Mouse (Mus musculus) limb, embryonic 10.5 days (tissue): ENCODE measurements around the gene Cux2. TPM values are rescaled to one million over a fixed set of nuclear protein-coding genes. Genes with fewer than 3 reads are reported as not detected.

Experiments used
- DNase-seq: peaks from one replicate; pipeline ENCODE4 v3.0.0-alpha.2; 2017; ENCODE audit warnings: low spot score
- H3K27ac ChIP-seq: fragments of 300-500 bp; sonication (generic); 2 replicates; pipeline ENCODE4 v1.5.1; 2016; ENCODE audit warnings: mild to moderate bottlenecking
- H3K27me3 ChIP-seq: fragments of 300-500 bp; sonication (generic); 2 replicates; pipeline ENCODE4 v1.6.1; 2016; ENCODE audit warnings: low read depth, mild to moderate bottlenecking; ENCODE audit not compliant: poor library complexity, severe bottlenecking
- H3K36me3 ChIP-seq: fragments of 300-500 bp; sonication (generic); 2 replicates; pipeline ENCODE4 v1.6.1; 2016; ENCODE audit warnings: mild to moderate bottlenecking, moderate library complexity
- H3K4me1 ChIP-seq: fragments of 300-500 bp; sonication (generic); 2 replicates; pipeline ENCODE4 v1.6.1; 2016
- H3K4me3 ChIP-seq: fragments of 300-500 bp; sonication (generic); 2 replicates; pipeline ENCODE4 v1.5.1; 2016; ENCODE audit warnings: mild to moderate bottlenecking, moderate library complexity
- H3K9me3 ChIP-seq: fragments of 300-500 bp; sonication (generic); replicated peaks from 2 replicates; pipeline ENCODE4 v1.6.1; 2016; ENCODE audit warnings: mild to moderate bottlenecking
- WGBS: fragments of 180-500 bp; shearing (Covaris S2); methylation state at CpG from one replicate; pipeline ENCODE4 v1.1.7; 2016; 5-methylcytosine and 5-hydroxymethylcytosine counted together
- polyA plus RNA-seq: library from polyadenylated mRNA; unstranded; fragments of >200 nt; fragmentation: Nextera tagmentation; extraction: Ambion mirVana; gene quantifications from 2 replicates; pipeline ENCODE4 v1.2.1, GENCODE M21; 2016

The Cux2 gene
- polyA plus RNA-seq, 1 experiment from 2014 or later = 4.4 TPM

DNA sequence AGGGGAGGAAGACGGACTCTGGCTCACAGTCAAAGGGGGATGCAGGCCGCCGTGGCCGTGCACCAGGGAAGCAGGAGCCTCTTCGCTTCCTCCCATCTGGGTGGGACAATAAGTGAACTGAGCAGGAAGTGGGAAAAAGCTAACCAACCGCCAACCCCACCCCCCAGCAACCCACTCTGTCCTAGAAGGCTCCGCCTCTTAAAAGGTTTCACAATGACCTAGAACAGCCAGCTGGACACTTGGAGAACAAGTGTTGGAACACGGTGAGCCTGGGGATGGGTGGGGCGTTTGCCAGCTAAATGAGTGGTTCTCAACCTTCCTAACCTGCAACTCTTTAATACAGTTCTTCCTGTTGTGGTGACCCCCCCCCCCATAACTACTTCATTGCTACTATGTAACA is 23.1 kb downstream of the Cux2 start:
- Histone ChIP-seq H3K4me1 (peaks cover 12% of the 10 kb centered on the region; the same call in 1 of the 2 replicates), H3K4me3 (no peak overlapping the region), H3K9me3 (no peaks in the 10 kb centered on the region), H3K36me3 (no peaks in the 10 kb centered on the region), H3K27ac (no peak overlapping the region), H3K27me3 (no peaks in the 10 kb centered on the region)
- no peak for DNase-seq
- WGBS = 83% methylated on average over 9 of the region's 9 CpGs

DNA sequence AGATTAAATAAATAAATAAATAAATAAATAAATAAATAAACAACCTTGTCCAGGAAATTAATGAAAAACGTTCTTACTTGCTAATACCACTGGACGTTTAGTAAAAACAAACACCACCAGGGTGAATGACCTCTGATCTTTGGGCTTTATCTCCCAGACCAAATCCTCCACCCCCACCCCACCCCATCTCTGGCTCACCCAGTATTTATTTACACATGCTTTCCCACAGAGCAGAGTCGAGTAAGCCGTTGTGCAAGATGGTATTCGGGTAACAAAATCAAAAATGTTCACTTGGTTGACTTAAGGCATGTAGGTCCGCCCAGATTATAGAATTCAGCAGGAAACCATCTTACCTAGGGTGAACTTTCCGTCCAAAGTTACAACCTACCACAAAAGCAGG is 23.6 kb downstream of the Cux2 start:
- Histone ChIP-seq H3K4me1 (peaks cover 7% of the 10 kb centered on the region; the same call in 1 of the 2 replicates), H3K27me3 (no peaks in the 10 kb centered on the region), H3K4me3 (no peak overlapping the region), H3K9me3 (no peaks in the 10 kb centered on the region), H3K27ac (no peak overlapping the region), H3K36me3 (no peaks in the 10 kb centered on the region)
- WGBS = 74% methylated on average over 7 of the region's 7 CpGs
- DNase-seq = no peak

DNA sequence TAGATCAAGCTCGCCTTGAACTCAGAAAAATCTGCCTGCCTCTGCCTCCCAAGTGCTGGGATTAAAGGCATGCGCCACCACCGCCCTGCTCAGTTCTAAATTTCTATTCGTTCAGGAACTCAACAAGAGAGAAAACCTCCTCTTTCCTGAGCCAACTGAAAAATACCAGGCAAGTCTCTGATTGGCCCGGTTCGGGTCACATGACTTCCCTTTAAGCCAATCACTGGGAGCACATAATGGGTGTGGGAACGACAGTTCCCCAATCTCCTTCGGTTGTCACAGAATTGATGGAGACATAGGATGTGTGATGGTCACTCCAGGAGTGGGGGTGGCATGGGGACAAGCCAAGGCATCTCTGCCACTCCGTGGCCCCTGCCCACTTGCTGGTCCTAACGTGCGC is 24.8 kb downstream of the Cux2 start:
- WGBS = 91% methylated on average over 11 of the region's 11 CpGs
- Histone ChIP-seq H3K4me3 (no peak overlapping the region), H3K27ac (no peak overlapping the region), H3K9me3 (no peaks in the 10 kb centered on the region), H3K27me3 (no peaks in the 10 kb centered on the region), H3K36me3 (no peaks in the 10 kb centered on the region), H3K4me1 (no peaks in the 10 kb centered on the region)
- DNase-seq = no peak

DNA sequence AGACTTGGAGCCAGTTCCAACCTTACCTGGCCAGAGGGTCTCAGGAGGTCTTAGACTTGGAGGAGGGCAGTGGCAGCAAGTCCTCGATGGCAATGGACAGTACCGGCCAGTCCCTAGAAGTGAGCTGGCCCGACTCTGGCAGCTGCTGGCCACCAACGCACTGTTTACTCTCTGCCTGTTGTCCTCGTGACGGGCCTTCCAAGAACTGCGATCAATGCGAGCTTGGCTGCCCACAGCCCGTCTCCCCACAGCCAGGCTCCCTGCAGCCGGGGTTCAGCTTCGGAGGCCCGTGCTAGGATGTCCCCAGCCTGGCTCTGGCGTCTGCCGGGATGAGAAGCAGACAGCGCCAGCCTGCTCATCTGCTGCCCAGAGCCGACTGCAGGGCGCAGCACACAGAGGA is 30.6 kb downstream of the Cux2 start:
- Histone ChIP-seq H3K4me3 (no peak overlapping the region), H3K4me1 (peaks cover 35% of the 10 kb centered on the region), H3K9me3 (no peaks in the 10 kb centered on the region), H3K27ac (no peak overlapping the region), H3K36me3 (no peaks in the 10 kb centered on the region), H3K27me3 (no peaks in the 10 kb centered on the region)
- no peak for DNase-seq
- WGBS = 77% methylated on average over 17 of the region's 17 CpGs

DNA sequence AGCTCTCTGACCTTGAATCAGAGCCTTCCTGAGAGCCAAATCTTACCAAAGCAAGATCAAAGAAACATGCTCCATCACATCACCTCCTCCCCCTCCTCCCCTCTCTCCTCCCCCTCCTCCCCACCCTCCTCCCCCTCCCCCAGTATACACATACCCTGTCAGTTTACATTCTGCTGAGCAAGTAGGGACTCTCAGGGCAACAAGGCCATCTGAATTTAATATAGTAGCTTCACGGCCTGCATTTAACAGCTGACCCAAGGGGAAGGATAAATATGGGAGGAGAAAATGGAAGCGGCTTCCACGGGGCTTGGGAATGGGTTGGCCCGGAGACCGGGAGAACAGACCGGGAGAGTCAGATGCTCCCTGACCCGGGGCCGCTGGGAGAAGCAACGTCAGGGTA is 32.1 kb downstream of the Cux2 start:
- no peaks in the 10 kb centered on the region for H3K27me3 ChIP-seq
- 0 out of 2 replicates have a peak overlapping the region, but pooled peaks have one; percentile 42 for H3K27ac ChIP-seq
- H3K4me1 ChIP-seq = peaks cover 42% of the 10 kb centered on the region
- 68% methylated on average over 9 of the region's 9 CpGs for WGBS
- no peaks in the 10 kb centered on the region for H3K9me3 ChIP-seq
- H3K4me3 ChIP-seq = no peak overlapping the region
- DNase-seq = peak; percentile 30
- no peaks in the 10 kb centered on the region for H3K36me3 ChIP-seq

DNA sequence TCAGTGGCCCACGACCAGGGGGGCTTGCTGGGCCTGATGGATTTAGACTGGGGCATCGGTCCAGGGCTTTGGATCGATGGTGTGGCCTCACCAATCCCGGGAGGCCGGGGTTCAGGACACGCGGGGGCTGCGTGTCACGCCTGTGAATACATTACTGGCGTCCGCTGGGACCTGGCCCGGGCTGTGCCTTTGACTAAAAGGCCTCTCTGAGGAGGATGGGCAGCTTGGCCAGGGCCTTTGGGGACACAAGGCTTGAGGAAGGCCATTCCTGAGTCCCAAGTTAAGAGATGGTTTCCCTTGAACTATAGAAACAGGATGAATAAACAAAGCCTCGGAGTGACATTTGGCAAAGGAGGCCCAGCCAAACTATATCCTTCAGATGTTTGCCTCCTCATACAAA is 32.6 kb downstream of the Cux2 start:
- WGBS = 63% methylated on average over 13 of the region's 13 CpGs
- no peaks in the 10 kb centered on the region for H3K27me3 ChIP-seq
- H3K27ac ChIP-seq = peak overlapping the region; percentile 42; the same call in 1 of the 2 replicates
- no peak for DNase-seq
- peaks cover 42% of the 10 kb centered on the region for H3K4me1 ChIP-seq
- H3K36me3 ChIP-seq = no peaks in the 10 kb centered on the region
- no peaks in the 10 kb centered on the region for H3K9me3 ChIP-seq
- no peak overlapping the region for H3K4me3 ChIP-seq

DNA sequence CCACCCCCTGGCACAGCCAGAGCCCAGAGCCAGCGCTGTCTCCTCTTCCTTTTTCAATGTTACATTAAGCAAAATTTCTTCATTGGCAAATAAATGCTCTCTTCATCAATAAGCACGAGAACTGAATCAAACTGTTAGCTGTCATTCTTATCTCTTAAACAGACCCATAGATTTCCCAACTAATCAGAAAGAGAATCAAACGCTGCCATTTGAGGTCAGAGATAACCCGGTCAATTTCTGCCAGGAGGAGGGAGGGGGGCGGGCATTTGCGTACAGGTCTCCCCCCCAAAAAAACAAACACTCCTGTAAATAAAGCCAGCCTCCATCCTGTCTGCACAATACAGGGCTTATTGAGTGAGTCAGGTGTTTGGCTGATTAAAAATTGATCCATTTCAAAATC is 33.2 kb downstream of the Cux2 start:
- Histone ChIP-seq H3K27me3 (no peaks in the 10 kb centered on the region), H3K36me3 (no peaks in the 10 kb centered on the region), H3K9me3 (no peaks in the 10 kb centered on the region), H3K4me1 (peaks cover 47% of the 10 kb centered on the region), H3K4me3 (no peak overlapping the region), H3K27ac (no peak overlapping the region)
- 72% methylated on average over 6 of the region's 6 CpGs for WGBS
- no peak for DNase-seq

DNA sequence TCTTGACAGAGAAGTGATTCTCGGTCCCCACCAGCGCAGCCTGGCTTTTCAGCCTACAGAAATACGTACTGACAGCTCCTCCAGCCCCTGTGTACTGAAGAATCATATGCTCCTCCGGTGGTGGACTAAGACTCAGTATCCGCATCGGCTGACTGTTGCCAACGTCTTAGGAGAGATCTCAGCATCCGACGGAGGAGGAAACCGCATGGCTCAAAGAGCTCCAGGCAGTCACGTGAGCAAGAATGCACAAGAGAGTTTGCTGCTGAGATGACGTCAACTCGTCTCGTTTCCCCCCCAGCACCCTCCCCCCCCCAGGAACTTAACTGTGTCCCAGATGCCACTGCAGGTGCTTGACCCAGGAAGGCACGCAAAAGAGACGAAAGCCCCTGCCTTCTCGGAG is 34.8 kb downstream of the Cux2 start:
- Histone ChIP-seq H3K4me1 (peaks cover 54% of the 10 kb centered on the region), H3K36me3 (no peaks in the 10 kb centered on the region), H3K4me3 (no peak overlapping the region), H3K9me3 (no peaks in the 10 kb centered on the region), H3K27me3 (no peaks in the 10 kb centered on the region), H3K27ac (no peak overlapping the region)
- no peak for DNase-seq
- WGBS = 85% methylated on average over 17 of the region's 17 CpGs

DNA sequence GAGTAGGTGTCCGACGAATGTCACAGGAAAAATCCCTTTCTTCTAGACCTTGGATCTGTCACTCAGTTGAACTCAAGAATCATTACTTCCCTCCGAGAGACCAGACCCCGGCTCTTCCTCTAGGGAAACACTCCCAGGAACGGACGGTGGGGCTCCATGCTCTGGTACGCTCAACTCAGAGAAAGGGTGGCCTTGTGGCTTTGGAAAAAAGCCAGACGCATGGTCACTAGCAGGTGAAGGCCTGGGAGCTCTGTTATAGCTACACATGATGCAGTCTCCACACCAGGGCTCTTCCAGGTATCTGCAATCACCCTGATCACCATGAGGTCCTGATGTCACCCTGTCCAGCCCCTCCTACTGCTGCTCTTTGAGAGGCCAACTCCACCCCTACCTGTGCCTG is 35.2 kb downstream of the Cux2 start:
- Histone ChIP-seq H3K27me3 (no peaks in the 10 kb centered on the region), H3K36me3 (no peaks in the 10 kb centered on the region), H3K4me3 (no peak overlapping the region), H3K27ac (0 out of 2 replicates have a peak overlapping the region, but pooled peaks have one; percentile 26), H3K4me1 (peaks cover 54% of the 10 kb centered on the region), H3K9me3 (no peaks in the 10 kb centered on the region)
- DNase-seq = no peak
- WGBS = 87% methylated on average over 8 of the region's 8 CpGs

DNA sequence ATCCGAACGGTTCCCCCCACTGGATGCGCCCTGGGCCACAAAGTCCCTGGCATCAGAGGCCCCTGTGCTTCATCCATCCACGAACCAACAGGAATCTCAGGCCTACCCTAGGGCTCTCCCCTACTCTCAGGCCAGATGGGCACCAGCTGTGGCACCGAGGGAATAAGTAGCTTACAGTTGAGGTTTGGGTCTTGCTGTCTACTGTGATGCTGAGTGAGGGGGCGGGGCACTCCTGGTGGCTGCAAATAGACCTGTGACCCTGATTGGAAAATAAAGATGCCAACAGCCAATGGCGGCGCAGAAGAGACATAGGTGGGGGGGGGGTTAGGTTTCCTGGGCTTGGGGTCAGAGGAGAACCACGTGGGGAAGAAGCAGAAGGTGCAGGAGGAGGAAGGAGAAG is 38.6 kb downstream of the Cux2 start:
- peak; percentile 60 for DNase-seq
- 25% methylated on average over 9 of the region's 9 CpGs for WGBS
- no peak overlapping the region for H3K27ac ChIP-seq
- no peaks in the 10 kb centered on the region for H3K27me3 ChIP-seq
- H3K36me3 ChIP-seq = no peaks in the 10 kb centered on the region
- no peak overlapping the region for H3K4me3 ChIP-seq
- H3K9me3 ChIP-seq = no peaks in the 10 kb centered on the region
- H3K4me1 ChIP-seq = peaks cover 34% of the 10 kb centered on the region

DNA sequence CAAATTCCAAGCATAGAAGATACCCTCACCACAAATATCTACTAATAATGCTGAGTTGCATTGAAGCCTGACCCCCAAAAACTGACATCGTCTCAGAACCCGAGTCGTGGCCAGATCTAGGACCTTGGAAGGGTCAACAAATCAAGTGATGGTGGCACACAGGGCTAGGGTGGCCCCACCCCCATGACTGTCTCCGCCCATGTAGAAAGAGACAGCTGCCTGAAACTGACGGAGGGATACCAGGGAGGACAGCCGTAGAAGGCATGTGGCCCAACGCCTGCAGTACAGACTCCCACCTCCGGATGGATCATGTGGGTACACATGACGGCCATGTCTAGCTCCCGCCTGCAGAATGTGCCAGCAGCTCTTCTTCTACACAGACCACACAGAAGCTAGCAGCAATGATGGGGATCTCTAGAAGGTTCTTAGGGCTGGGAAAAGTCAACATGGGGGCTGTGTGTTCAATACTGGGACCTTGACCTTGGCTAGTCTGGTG is 41.9 kb downstream of the Cux2 start:
- Histone ChIP-seq H3K27me3 (no peaks in the 10 kb centered on the region), H3K27ac (no peak overlapping the region), H3K4me3 (no peak overlapping the region), H3K36me3 (no peaks in the 10 kb centered on the region), H3K4me1 (peaks cover 19% of the 10 kb centered on the region), H3K9me3 (no peaks in the 10 kb centered on the region)
- DNase-seq = no peak
- 89% methylated on average over 10 of the region's 10 CpGs for WGBS

DNA sequence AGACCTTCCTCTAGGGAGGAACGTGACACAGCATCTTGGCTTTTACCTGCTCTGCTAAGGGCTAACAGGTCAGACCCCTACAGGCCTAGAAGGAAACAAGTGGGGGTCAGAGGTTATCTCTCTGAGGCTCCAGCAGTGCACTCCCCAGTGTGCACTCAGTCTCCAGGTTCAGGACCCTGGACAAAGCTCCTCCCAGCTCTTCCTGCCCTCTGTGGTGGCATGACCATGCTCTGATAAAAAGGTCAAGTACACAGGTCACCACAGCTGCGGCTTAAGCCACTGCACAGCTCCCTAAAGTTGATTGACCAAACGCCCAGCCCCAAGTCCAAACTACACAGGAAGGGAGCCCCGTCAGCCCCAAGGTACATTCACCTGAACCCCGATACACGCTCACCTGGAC is 46.4 kb downstream of the Cux2 start:
- H3K4me1 ChIP-seq = peaks cover 20% of the 10 kb centered on the region
- H3K9me3 ChIP-seq = no peaks in the 10 kb centered on the region
- no peaks in the 10 kb centered on the region for H3K36me3 ChIP-seq
- no peak overlapping the region for H3K4me3 ChIP-seq
- DNase-seq = no peak
- no peak overlapping the region for H3K27ac ChIP-seq
- no peaks in the 10 kb centered on the region for H3K27me3 ChIP-seq
- 56% methylated on average over 6 of the region's 6 CpGs for WGBS

DNA sequence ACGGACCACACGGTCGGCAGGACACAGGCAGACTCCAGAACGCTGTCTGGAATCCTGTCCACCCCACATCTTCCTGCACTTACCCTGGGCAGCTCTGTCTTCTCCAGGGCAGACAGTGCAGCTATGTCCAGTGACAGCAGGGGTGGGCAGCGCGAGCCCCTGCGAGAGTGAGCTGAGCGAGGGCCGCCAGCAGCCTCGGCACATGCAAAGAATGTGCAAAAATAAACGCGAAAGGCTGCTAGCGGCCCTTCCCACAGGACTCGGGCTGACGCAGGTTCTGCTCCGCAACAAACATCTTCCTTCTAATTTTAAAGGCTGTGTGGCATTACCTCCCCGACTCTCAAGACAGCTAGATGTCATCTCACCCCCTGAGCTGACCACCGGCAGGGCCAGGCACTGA is 47.8 kb downstream of the Cux2 start:
- Histone ChIP-seq H3K9me3 (no peaks in the 10 kb centered on the region), H3K4me1 (peaks cover 20% of the 10 kb centered on the region), H3K36me3 (no peaks in the 10 kb centered on the region), H3K27ac (no peak overlapping the region), H3K27me3 (no peaks in the 10 kb centered on the region), H3K4me3 (no peak overlapping the region)
- WGBS = 85% methylated on average over 18 of the region's 18 CpGs
- no peak for DNase-seq

DNA sequence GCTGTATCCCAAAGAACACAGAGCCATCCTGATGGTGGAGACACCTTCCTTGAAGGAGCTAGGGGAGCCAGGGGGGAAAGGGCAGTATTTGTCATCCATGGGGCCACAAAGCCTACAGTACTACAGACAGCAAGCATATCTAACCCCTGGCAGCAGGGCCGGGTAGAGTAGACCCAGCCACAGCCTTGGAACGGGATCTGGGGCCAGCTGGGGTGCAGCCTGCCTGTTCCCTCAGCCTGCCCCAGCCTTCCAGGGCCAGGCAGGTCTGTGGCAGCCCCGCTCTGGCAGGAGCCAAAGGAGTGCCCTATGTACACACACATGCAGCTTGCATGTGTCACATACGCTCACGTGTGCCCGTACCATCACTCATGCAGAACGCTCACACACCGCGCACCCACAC is 48.6 kb downstream of the Cux2 start:
- H3K9me3 ChIP-seq = no peaks in the 10 kb centered on the region
- 95% methylated on average over 9 of the region's 9 CpGs for WGBS
- no peak for DNase-seq
- H3K4me3 ChIP-seq = no peak overlapping the region
- H3K27ac ChIP-seq = no peak overlapping the region
- H3K4me1 ChIP-seq = peaks cover 20% of the 10 kb centered on the region
- no peaks in the 10 kb centered on the region for H3K36me3 ChIP-seq
- no peaks in the 10 kb centered on the region for H3K27me3 ChIP-seq
